Mouse (Mus musculus) embryonic facial prominence, embryonic 11.5 days (tissue): ENCODE data around the gene Ifitm3. TPM values are rescaled to one million over a fixed set of nuclear protein-coding genes. Genes with fewer than 3 reads are reported as not detected.
"Not testable (repeated sequence)": the region's sequence is repeated elsewhere in the genome, so short reads cannot be mapped to it uniquely, and the experiment has no call there.

Source experiments
- ATAC-seq: fragments of 200-750 bp; cut with Nextera tagmentation; replicated peaks from 2 replicates; pipeline ENCODE4 v1.8.0; 2017; ENCODE audit warnings: low read depth; ENCODE audit not compliant: insufficient number of reproducible peaks, low FRiP score, low TSS enrichment
- DNase-seq: peaks from one replicate; pipeline ENCODE4 v3.0.0-alpha.2; 2015; ENCODE audit warnings: low spot score
- H3K27ac ChIP-seq: fragments of 300-500 bp; sonication (generic); replicated peaks from 2 replicates; pipeline ENCODE4 v1.5.1; 2014; ENCODE audit warnings: mild to moderate bottlenecking, low read depth, low read length, control low read depth
- H3K27me3 ChIP-seq: fragments of 300-500 bp; sonication (generic); 2 replicates; pipeline ENCODE4 v1.6.1; 2014; ENCODE audit warnings: mild to moderate bottlenecking, low read length, moderate library complexity, mixed read lengths; ENCODE audit not compliant: control insufficient read depth, insufficient read depth
- H3K36me3 ChIP-seq: fragments of 300-500 bp; sonication (generic); replicated peaks from 2 replicates; pipeline ENCODE4 v1.6.1; 2014; ENCODE audit warnings: low read depth, mild to moderate bottlenecking, low read length, moderate library complexity, mixed read lengths; ENCODE audit not compliant: control insufficient read depth, insufficient read depth
- H3K4me1 ChIP-seq: fragments of 300-500 bp; sonication (generic); 2 replicates; pipeline ENCODE4 v1.6.1; 2014; ENCODE audit warnings: low read length, mixed read lengths; ENCODE audit not compliant: control insufficient read depth, insufficient read depth
- H3K4me2 ChIP-seq: fragments of 300-500 bp; sonication (generic); 2 replicates; pipeline ENCODE4 v1.6.1; 2014; ENCODE audit warnings: low read depth, mild to moderate bottlenecking, control low read depth, low read length, moderate library complexity
- H3K4me3 ChIP-seq: fragments of 300-500 bp; sonication (generic); 2 replicates; pipeline ENCODE4 v1.5.1; 2014; ENCODE audit warnings: low read depth, low read length, control low read depth
- H3K9ac ChIP-seq: fragments of 300-500 bp; sonication (generic); replicated peaks from 2 replicates; pipeline ENCODE4 v1.6.1; 2014; ENCODE audit warnings: mild to moderate bottlenecking, control low read depth, low read length
- H3K9me3 ChIP-seq: fragments of 300-500 bp; sonication (generic); replicated peaks from 2 replicates; pipeline ENCODE4 v1.6.1; 2016; ENCODE audit warnings: mild to moderate bottlenecking, low read length, inconsistent platforms, mixed read lengths; ENCODE audit not compliant: control insufficient read depth
- WGBS: fragments of 180-500 bp; shearing (Covaris S2); extraction: QIAGEN DNeasy Blood & Tissue Kit; methylation state at CpG from one replicate; pipeline ENCODE4 v1.1.7; 2014; 5-methylcytosine and 5-hydroxymethylcytosine counted together
- polyA plus RNA-seq: library from polyadenylated mRNA; unstranded; fragments of >200 nt; fragmentation: Nextera tagmentation; extraction: Ambion mirVana; gene quantifications from 2 replicates; pipeline ENCODE4 v1.2.1, GENCODE M21; 2014

Ifitm3 gene
- polyA plus RNA-seq, 1 experiment from 2014 or later, result 29.8 TPM

DNA sequence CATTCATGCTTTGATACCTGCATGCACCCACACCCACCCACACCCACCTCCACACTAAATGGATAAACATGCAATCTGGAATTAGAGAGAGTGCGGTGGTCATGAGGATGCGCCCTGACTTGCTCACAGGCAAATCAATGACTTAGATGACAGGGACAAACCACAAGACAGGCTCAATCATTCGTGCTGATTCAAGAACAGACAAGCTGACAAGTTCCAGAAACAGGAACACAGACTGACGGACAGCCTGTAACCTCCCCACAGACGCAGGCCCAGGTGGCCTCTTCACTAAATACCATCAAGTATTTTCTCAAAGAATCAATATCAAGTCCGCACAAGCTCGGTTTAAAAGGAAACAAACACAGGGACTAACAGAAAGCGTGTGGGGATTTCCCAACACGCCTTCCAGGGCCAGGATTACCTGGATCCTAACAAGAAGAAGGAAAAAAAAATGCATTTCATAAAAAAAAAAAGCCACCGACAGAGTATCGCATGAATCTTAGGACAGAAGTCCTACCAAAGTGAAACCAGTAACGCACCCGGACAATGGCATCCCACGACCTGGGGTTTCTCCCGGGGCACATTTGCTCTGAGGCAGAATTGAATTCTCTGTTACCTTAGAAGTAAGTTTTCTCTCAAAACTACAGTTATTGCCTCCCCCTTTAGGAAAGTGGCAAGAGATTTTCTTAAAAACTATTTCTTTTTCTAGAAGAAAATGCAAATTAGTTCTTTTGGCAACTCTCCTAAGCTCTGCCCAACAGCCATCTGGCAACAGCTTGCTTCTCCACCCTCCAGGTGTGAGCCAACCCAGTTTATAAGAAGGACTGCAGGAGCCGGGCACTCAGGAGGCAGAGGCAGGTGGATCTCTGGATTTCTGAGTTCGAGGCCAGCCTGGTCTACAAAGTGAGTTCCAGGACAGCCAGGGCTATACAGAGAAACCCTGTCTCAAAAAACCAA is 23.1 kb downstream of the Ifitm3 start:
- ATAC-seq (no peak), DNase-seq (no peak)
- H3K9ac ChIP-seq, result no peak overlapping the region
- H3K4me1 ChIP-seq, result no peaks in the 10 kb centered on the region
- no peaks in the 10 kb centered on the region for H3K27me3 ChIP-seq
- H3K27ac ChIP-seq, result no peak overlapping the region
- 85% methylated on average over 17 of the region's 17 CpGs for WGBS
- H3K36me3 ChIP-seq, result no peaks in the 10 kb centered on the region
- H3K4me3 ChIP-seq, result no peak overlapping the region
- no peaks in the 10 kb centered on the region for H3K9me3 ChIP-seq
- no peak overlapping the region for H3K4me2 ChIP-seq

GRCm38 (mm10) chr7:140982971-140983370 is 27.6 kb downstream of the Ifitm3 start:
- Histone ChIP-seq H3K36me3 (no peaks in the 10 kb centered on the region), H3K27me3 (no peaks in the 10 kb centered on the region), H3K4me1 (no peaks in the 10 kb centered on the region), H3K27ac (no peak overlapping the region), H3K9ac (no peak overlapping the region), H3K4me2 (no peak overlapping the region), H3K9me3 (no peaks in the 10 kb centered on the region), H3K4me3 (no peak overlapping the region)
- no peak for DNase-seq
- ATAC-seq, result no peak
- 91% methylated on average over 7 of the region's 7 CpGs for WGBS

- Histone ChIP-seq H3K9me3 (no peaks in the 10 kb centered on the region), H3K27me3 (no peaks in the 10 kb centered on the region), H3K4me1 (no peaks in the 10 kb centered on the region), H3K9ac (no peak overlapping the region), H3K4me2 (no peak overlapping the region), H3K36me3 (no peaks in the 10 kb centered on the region), H3K4me3 (no peak overlapping the region), H3K27ac (no peak overlapping the region)
- ATAC-seq (no peak), DNase-seq (no peak)
- 86% methylated on average over 8 of the region's 8 CpGs for WGBS
These were observed 28.9 kb downstream of the Ifitm3 start for GRCm38 (mm10) chr7:140981704-140982103.

- H3K4me1 ChIP-seq, H3K27ac ChIP-seq, H3K4me3 ChIP-seq, H3K4me2 ChIP-seq, DNase-seq, H3K9me3 ChIP-seq, H3K36me3 ChIP-seq, H3K9ac ChIP-seq, ATAC-seq, H3K27me3 ChIP-seq: not testable (repeated sequence)
- WGBS, result 90% methylated on average over 9 of the region's 9 CpGs
These were observed 33.9 kb downstream of the Ifitm3 start for GRCm38 (mm10) chr7:140976720-140977119.

DNA sequence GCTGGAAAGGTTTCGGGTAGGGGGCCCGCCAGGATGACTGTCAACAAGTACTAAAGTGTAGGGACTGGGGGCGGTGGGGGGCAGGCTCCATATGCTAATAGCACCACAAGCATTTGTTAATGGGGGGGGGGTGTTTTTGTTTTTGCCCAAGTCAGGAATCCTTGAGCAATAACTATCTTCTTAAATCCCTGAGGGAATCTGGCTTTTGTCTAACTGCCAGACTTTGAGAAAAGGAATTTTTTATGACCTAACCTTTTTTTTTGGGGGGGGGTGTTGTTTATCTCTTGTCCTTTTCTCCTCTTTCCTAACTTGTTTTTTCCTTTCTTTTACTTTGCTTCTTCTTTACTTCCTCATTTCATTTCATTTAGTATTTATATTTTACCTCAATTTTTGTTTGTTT is 35.1 kb downstream of the Ifitm3 start:
- no peak overlapping the region for H3K9ac ChIP-seq
- WGBS, result 21% methylated on average over 3 of the region's 3 CpGs

DNA sequence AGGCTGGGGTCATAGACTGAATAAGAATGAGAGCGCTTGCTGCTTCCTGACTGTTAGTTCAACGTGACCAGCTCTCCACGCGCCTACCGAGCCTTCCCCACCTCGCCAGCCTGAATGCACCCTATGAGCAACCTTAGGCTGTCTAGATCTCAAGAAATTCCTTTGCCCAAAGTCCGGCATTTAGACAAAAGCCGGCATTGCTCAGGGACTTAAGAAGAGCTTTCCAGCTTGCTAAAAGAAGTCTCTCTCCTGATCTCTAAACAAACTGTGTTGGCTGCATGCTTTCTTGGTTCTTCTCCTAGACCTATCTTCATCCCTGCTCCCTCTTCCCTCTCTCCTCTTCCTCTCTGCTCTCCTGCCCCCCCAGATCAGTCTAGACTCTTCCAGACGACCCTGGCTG is 35.6 kb downstream of the Ifitm3 start:
- no peak overlapping the region for H3K27ac ChIP-seq
- ATAC-seq, result no peak
- H3K27me3 ChIP-seq, result no peaks in the 10 kb centered on the region
- no peaks in the 10 kb centered on the region for H3K4me1 ChIP-seq
- H3K4me3 ChIP-seq, result no peak overlapping the region
- DNase-seq, result no peak
- H3K36me3 ChIP-seq, result no peaks in the 10 kb centered on the region
- H3K9me3 ChIP-seq, result no peaks in the 10 kb centered on the region
- no peak overlapping the region for H3K9ac ChIP-seq
- H3K4me2 ChIP-seq, result no peak overlapping the region
- WGBS, result 11% methylated on average over 9 of the region's 9 CpGs

More for the DNA sequence above, 35.1 kb downstream of the Ifitm3 start:
- no peak for ATAC-seq
- no peak overlapping the region for H3K4me2 ChIP-seq
- no peaks in the 10 kb centered on the region for H3K27me3 ChIP-seq
- H3K4me1 ChIP-seq, result no peaks in the 10 kb centered on the region
- no peaks in the 10 kb centered on the region for H3K9me3 ChIP-seq
- H3K36me3 ChIP-seq, result no peaks in the 10 kb centered on the region
- no peak overlapping the region for H3K4me3 ChIP-seq
- H3K27ac ChIP-seq, result no peak overlapping the region
- DNase-seq, result no peak

DNA sequence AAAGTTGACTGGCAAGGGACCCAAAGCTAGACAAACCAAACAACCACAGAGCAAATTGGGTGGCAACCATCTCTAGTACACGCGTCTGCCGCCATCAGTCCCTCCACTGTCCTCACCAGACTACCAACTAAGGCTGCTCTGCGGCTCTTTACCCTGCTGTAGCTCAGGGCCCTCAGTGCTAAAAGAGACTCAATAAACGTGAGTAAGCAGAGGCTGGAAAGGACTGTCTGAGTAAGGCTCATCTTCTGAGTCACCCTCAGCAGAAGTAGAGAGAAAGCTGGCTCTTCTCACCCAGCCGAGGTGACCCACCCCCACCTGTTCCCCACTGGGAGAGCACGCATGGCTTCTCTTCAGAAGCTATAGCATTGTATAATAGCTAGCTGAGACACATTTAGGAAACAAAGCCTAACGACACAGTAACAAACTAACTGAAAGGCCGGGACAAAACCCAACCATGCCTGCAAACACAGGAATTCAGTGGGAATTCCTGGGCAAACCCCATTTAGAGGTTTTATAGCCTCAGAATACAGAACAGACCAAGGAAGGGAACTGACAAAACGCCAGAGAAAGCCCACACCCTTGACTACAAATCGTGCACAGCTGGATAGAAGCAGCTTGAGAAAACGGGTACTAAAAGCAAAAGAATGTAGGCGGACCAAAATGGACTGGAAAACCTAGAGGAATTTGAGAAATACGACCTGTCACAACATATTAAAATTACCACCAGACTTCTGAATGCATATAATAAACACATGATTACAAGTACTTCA is 37.0 kb downstream of the Ifitm3 start:
- no peak for ATAC-seq
- Histone ChIP-seq H3K36me3 (no peaks in the 10 kb centered on the region), H3K9ac (no peak overlapping the region), H3K4me3 (no peak overlapping the region), H3K27me3 (no peaks in the 10 kb centered on the region), H3K4me1 (peaks cover 3% of the 10 kb centered on the region; the same call in 1 of the 2 replicates), H3K27ac (no peak overlapping the region), H3K9me3 (no peaks in the 10 kb centered on the region), H3K4me2 (no peak overlapping the region)
- DNase-seq, result no peak
- WGBS, result 33% methylated on average over 14 of the region's 14 CpGs
